Mouse (Mus musculus) mesoderm, embryonic 11.5 days (tissue): ENCODE measurements around the gene H2al1m.
"Not testable (repeated sequence)": the region's sequence is repeated elsewhere in the genome, so short reads cannot be mapped to it uniquely, and the experiment has no call there.

Experiments used
- DNase-seq: peaks from one replicate; pipeline ENCODE4 v3.0.0-alpha.2; 2012; ENCODE audit warnings: low read depth, low spot score

Gene H2al1m

DNA sequence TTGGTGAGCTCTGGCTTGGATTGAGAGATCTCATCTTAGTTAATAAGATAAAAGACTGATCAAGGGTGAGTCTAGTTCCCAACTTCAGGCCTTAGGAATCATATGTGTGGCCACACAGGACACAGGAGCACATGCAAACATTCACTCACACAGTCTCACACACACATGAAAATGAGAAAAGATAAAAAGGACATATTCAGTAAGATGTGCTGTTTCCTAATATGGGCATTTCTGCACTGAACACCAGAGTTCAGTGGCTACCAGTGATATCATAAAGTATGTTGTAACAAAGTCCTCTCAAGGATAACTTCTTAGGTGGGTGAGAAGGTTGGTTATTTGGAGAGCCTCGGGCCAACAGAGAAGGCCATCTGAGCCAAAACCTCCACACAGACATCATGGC, at the start of gene H2al1m:
Gene H2al1m, plus strand, starts transcription at position 301 of the 400 bp plus-strand sequence.
- DNase-seq, result not testable (repeated sequence)

DNA sequence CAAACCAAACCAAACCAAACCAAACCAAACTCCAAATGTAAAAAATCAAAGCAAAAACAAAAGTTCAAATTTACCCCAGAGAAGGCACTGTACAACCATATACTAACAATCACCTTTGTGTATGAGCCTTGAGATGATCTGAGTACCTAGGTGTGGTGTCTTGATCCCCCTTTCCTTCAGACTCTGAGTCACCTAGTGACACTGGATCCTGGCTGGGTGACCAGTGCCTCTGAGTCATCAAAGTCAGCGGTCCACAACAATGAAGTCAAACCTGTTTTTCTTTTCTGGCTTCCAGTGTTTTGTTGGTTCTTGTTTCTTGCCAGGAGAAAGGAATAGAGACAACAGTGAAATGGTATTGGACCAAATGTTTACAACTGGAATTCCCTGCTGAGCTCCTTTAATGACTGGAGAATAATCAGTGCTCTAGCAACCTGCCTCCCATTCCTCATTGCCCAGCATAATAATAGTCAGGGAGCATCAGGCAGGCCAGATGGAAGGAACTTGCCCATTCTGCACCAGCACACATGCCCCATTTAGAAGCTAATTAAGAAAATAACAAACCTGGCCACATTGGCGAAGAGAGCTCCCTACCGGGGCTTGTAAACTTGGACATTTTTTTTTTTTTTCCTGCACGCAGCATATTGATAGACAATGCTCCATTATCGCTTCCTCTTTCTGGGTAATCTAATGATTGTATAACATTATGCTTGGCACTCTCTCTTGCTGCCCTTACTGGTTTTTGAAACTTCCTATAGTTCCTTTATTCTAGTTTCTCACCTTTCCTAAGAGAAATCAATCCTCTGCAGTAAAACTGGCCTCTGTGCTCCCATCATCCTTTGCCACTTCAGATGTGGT, 42.6 kb upstream of the H2al1m start:
- no peak for DNase-seq

DNA sequence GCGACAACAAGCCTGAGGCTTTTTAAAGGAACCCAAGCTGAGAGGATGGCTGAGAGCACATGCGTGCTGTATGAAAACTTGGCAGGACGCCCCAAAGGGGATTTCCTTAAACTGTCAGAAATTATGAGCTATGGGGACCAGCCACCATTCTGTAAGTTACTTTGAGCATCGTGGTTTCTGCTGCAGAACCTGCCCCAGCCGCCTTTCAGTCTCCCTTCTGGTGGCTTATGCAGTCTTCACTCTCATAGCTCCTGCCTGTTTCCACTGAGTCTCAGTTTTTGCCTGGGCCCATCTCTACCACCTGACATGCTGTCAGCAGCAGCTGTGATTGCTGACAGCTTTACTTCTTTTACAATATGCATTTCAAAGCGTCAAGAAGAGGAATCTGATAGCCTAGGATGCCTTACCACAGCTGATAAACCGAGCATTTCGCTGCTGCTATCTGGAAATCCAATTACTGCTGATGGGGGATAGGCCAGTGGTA, 40.1 kb upstream of the H2al1m start:
- DNase-seq, result no peak

DNA sequence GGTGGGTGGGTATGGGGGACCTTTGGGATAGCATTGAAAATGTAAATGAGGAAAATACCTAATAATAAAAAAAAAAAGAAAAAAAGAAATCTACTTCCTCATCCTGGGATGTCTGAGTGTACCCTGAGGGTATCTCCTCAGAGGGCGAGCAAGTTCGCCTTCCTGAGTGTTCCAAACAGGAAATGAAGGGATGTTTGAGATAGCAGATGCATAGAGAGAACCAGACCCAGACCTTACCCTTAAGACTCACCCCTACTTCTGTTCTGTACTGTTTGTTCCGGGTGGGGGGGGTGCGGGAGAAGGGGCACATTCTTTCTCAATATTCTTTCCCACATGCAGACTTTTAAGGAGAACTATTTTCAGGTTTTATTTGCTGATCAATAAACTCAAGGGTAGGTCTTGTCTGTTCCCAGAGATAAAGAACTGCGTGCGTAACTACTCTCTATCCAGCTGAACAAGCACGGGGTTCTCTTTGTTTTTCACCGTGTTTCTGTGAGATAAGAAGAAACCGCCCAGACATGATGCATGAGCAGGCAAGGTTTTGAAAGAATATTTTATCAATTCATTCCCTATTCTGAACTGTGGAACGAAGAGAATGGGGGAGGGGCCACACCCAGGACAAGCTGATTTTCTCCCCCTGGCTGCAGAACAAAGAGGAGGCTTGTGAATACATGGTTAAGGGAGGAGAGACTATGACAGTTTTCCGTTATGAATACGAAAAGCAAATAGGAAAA, 38.8 kb upstream of the H2al1m start:
- DNase-seq, result no peak

DNA sequence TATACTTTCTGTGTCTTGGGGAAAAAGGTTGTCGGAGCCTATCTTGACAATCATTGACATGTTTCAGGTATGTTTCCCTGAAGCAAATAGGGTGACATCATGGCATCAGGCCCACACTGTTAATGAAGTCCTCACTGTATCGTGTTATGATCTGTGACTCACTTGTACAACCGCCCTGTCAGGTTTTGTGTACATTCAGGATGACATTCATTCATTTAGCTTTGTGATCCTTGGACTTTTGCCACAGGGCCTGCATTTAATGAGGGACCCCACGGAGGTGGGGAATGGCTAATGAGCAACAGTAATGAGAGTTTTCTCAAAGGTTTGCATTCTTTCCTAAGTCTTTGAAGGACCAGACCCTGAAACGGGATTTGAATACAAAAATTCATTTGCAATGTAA, 34.7 kb upstream of the H2al1m start:
- DNase-seq, result no peak

DNA sequence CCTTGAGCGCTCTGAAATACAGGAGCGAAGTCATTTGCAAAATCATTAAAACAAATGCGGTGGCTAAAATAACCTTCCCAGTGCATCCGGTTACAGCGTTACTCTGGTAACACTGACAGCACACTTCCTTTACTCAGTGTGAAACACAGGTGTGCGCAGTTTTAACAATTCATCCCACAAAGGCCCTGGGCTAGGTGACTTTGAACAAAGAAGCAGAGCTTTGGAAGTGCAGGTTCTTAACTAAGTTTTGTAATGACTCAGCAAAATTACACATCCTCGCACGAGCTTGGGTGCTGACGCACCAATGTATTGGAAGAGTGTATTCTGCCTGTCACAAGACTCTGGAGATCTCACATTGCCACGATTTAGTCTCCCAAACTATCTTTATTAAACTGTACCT, 29.6 kb upstream of the H2al1m start:
- no peak for DNase-seq

DNA sequence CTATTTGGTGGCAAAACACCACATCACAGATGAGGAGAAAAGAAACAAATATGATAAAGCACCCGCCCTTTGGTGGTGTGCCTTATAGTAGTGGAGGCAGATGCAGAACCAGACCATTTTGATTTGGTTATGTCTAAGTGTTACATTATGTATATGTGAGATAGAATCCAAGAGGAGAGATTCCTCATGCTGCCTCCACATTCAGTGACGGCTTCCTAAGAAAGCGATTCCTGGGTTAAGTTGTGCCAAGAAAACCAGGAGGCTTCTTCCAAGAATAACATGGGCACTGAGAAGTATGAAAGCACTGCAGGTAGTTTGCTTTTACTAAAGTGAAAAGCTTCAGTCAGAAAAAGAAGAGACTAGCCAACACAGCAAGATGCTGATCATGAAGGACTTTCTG, 28.7 kb upstream of the H2al1m start:
- no peak for DNase-seq

DNA sequence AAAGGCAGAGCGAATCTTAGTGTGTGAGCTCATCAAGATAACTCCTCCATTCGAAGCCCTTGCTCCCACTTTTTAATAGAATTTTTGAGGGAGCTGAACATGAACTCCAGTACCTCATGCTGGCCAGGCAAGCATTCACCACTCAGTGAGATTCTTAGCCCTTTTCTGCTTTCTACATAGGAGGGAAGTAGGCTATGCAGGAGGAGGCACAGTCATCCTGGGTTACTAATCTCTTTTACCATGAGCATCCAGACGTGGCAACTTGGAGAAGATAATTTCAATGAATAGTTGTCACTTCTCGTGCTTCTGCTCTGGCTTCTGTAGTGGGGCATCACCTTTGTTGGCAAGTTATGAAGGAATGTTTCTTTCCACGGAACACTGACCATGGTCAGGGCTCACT, 26.8 kb upstream of the H2al1m start, which contains the start of gene Gm14862:
Gene Gm14862, minus strand, starts transcription at position 134 of the 400 bp plus-strand sequence.
- no peak for DNase-seq

DNA sequence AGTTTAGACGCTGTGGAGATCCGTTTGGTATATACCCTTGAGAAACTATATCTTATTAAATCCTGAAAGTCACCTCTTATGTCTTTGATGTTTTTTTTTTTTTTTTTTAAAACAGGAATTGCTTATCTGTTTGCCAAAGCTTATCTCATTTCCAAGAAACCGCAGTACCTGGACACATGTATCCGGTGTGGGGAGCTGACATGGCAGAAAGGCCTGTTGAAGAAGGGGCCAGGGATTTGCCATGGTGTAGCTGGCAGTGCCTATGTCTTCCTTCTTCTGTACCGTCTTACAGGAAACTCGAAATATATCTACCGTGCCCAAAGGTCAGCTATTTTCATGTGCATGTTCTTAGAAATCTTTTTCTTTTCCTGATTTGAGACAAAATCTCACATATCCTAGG, 25.7 kb upstream of the H2al1m start:
- no peak for DNase-seq

DNA sequence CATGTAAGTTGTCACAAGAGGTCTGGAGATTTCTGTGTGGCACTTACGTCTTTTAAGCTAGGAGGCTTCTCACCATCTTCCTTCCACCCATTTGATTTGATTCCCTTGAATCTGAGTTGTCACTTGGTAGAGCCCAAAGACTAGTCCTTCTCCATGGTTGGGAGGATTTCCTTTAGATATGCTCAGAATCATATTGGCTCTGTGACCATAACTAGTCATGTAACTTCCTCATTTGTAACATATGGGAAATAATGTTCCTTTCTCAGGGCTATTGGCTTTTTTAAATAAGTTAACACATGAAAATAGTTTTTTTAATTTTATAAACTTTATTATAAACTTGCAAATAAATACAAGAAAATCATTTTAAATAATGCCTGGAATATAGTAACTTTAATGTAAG, 24.3 kb upstream of the H2al1m start:
- DNase-seq, result no peak

DNA sequence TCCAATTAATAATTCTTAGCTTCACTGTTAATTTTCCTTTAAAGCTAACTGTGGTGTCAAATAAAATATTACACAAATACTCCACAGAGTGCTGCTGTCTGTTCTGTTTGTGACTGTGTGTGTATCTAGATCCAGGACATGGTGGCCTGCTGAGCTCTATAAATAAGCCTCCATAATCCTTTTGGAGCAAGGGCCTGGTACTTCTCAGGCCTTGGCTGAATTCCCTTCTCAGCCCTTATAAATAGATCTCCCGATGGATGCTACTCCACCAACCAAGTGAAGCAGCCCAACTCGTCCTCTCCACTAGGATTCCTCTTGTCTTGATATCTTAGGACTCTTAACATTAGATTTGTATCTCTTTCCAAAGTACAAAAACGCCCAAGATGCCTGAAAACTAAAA, 12.5 kb upstream of the H2al1m start:
- DNase-seq, result no peak

DNA sequence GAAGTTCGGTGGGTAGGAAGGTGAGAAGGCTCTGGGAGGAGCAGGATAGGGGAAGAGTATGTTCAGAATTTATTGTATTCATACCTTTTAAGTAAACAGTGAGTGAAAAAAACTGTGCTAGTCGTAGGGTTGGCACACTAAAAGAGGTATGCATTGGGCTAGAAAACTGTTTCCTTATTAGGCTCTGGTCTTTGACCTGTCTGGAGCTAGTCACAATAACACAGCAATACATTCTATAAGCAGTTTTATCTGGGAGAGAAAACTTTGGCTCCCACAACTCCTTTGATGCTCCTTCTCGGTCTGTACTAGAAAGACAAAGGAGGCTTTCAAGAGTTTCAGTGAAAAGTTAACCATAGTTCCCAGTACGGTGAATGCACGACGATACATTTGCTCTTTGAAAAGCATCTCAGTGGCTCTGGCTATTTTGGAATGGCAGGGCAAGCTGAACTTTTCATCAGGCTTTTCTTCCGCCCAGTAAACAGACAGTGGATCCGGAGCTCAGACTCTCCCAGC, 11.6 kb upstream of the H2al1m start:
- no peak for DNase-seq

DNA sequence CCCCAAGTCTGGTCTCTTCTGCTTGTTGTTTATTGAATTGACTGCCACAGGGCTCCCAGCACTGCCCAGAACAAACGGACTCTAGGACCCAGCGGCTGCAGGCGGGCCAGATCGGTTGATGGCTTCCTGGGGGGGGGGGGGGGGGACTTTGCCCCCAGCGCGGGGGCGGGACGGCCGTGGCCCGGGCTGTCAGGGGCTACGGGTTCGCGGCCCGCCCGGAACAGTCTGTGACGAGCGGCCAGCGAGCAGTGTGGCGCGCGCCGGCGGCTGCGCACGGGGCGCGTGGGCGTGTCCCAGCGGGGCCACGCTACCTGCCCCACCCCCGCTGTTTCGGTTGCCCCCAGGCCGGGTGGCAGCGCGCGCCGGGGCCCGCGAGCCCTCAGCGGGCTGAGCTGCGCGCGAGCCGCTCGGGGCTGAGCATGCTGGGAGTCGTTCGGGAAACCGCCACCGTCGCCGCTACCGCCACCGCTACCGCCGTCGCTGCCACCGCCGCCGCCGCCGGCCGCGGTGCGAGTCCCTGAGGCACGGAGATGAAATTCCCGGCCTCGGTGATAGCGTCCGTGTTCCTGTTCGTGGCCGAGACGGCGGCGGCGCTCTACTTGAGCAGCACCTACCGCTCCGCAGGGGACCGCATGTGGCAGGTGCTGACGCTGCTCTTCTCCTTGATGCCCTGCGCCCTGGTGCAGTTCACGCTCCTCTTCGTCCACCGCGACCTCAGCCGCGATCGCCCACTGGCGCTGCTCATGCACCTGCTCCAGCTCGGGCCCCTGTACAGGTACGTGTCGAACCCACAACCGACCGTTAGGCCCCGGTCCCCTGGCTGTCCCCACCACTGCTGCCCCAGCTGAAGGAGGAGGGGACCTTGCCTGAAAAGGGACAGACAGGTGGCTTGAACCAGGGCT, 10.9 kb upstream of the H2al1m start, which contains the start of gene Xk:
Gene Xk, plus strand, starts transcription at position 297 of the 902 bp plus-strand sequence.
- DNase-seq, result peak; percentile 50

DNA sequence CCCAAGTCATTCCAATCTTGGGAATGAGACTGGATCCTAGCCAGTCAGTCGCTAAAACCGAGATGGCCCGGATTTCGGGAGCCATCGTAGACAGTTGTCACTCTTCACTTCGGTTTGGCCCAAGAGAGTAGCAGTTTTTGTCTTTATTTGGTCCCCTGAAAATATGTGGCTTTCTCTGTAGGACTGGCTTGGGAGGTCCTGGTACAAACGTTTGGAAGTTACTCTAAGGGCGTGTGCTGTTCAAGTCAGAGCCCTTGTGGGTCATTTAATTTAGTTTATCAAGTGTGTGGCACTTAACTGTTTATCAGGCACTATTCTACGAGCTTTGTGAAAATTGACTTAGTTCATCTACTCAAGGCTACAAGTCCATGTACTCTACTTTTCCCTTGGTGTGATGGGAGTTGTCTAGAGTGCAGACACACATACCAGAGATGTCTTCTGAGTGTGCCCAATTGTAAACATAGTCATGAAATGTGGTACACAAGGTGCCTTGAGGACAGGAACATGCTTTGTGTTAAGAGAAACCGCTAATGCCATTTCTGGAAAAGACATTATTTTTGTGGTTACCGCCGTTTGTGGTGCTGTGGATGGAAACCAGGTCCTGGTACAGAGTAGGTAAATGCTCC, 10.1 kb upstream of the H2al1m start:
- DNase-seq, result no peak

DNA sequence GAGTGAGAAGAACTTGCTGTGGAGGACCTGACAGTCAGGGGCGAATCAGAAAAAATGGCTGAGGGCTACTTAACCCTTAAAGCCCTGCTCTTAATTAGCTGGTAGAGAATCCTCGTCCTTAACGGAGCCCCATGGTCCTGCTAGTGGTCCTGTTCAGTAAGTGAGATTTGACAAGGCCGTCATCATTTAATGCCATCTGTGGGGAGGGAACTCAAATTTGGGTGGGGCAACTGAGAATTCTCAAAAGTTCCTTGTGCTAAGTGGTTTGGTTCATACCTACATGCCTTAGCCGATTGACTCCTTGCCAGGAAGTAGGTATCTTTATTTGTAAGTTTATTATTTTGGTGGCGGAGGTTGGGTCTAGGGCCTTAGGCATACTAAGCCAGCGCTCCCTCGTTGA, 9.2 kb upstream of the H2al1m start:
- no peak for DNase-seq

DNA sequence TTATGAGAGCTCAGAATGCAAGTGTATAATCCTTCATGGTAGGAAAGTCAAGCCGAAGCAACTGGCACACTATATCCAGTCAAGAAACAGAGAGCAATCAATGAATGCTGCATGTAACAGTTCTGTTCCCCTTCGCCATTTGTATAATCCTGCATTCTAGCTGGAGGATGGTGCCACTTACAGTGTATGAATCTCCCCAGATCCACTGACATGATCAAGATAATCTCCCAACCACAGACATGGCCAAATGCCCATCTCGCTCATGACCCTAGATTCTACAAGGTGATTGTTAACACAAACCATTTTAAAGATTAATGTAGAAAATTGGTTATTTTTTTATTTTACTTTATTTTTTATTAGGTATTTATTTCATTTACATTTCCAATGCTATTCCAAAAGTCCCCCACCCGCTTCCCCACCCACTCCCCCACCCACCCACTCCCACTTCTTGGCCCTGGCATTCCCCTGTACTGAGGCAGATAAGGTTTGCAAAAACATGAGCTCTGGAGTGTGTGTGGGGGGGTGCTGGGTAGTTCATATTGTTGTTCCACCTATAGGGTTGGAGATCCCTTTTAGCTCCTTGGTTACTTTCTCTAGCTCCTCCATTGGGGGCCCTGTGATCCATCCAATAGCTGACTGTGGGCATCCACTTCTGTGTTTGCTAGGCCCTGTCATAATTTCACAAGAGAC, 9.7 kb downstream of the H2al1m start:
- DNase-seq, result not testable (repeated sequence)

DNA sequence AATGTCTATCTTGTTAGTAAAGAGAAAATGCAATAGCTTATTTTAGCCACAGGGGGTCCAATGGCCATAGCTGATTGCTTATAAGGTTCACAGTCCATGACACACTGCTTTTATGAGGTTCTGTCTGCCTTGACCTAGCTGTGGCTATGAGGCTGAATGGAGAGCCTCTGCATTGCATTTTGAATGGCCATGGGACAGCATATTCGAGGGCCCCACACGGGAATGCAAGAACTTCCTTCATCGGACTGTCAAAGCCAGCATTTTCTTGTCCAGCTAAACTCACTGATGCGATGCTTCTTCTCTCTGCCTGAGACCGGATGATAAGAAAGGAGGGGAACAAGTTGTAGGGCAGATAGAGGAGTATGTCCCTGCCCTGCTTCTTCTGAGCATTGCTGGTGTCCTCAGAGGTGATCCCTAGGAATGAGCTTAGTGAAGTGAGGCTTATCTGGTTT, 14.9 kb downstream of the H2al1m start:
- DNase-seq, result no peak

DNA sequence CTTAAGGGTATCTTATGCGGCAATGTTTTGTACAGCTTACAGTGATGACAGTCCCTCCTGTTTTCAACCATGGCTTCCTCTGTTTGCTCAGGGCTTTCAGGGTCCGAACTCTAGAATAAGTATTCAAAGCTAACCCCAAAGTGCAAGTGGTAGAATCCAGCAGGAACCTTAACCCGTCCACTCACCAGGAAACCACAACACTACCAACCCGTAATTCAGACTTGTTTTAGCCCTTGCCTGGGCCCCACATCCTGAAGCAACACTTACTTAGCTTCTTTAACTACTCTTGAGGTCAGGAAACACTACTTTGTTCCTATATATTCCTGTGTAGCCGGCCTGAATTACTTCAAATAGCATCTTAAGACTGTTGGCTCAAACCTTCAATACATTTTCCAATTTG, 19.2 kb downstream of the H2al1m start:
- no peak for DNase-seq

DNA sequence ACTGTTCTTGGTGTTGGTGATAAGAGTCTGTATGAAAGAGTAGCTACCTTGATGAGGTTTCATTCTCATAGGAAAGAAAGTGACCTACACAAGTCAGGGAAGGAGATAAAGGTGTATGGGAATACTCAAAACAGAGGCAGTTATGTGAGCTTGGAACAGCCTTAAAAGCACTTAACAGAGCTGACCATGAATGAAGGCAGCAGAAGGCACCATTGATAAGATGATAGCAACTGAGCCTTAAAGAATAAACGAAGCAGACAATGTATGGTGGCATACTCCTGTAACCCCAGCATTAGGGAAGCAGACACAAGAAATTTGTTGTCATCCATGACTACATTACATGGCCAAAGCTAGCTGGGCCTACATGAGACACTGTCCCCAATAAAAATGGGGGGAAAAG, 19.9 kb downstream of the H2al1m start:
- no peak for DNase-seq

DNA sequence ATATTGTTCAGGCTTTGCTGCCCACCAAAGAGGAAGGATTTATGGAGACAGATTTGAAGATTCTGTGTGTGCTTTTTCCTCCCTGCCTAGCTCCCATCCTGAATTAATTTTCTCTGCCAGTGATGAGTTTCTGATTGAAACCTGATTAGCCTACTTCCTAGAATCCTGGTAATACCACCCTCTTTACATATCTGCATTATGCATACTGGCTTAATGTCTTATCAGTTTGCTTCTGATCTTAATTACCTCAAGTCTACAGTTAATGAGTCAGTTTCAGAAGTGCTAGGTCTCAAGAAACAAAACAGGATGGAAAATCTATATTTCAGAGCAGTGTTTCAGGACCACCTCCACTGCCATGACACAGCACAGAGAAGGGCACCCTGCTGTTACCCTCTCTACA, 32.9 kb downstream of the H2al1m start:
- DNase-seq, result not testable (repeated sequence)
